Mouse (Mus musculus) spleen, adult 10 weeks (tissue): Measurements from ENCODE around the gene Zfp169. TPM values are rescaled to one million over a fixed set of nuclear protein-coding genes. Genes with fewer than 3 reads are reported as not detected.

Experiments
- polyA plus RNA-seq: library from polyadenylated mRNA; stranded (reverse); fragments of 350-450 nt; fragmentation: Illumina TruSeq; extraction: RNeasy Lipid Tissue Mini Kit (QIAGEN cat#74804); gene quantifications from one replicate; pipeline ENCODE4 v1.2.3, GENCODE M21; 2015; ENCODE audit warnings: low replicate concordance; ENCODE audit not compliant: insufficient read depth

The Zfp169 gene
- 22.1 TPM for polyA plus RNA-seq

DNA sequence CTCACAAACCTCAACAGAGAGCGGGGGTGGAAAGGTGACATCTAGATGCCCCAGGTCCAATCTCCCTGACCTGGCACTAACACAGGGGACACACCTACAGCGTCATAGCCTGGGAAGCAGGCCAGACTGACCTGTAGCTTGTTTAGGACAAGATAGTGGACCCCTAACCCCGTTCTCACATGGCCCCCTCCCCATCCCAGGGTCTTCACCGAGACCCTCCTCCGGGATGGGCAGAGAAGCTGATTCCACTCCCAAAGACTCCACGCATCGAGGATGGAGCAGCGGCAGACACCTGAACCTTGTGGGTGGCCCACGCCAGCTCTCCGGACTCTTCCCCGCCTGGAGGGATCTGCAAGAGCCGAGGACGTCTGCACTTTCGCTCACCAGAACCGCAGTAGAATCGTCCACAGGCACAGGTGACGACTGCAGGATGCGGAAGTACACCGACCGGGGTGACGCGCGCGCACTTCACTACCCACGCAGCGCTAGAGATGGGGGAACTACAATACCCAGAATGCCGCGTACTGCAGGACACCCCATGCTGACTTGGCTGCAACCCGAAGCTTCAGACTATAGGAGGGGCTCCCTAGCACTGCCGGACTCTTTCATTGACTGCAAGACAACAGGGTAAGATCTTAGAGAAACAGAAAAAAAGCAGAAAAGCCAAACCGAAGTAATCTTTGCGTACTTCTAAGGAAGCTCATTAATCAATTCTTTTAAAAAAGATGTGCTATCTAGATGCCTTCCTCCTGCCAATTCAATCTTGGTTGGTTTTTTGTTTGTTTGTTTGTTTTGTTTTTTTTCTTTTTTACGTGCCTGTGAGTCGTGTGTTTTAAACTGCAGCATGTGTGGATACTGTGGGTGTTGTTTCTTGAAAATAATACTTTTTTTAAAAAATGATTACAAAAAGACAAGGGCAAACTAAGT is at the start of gene Zfp169, which contains the start of gene A830005F24Rik:
Zfp169 (minus strand) TSS at position 449 of the 927 bp plus-strand sequence.
A830005F24Rik (plus strand) TSS at position 568 of the 927 bp plus-strand sequence.

Other genes with a start within 250 kb of the Zfp169 start
- gene A830005F24Rik, start 119 bp upstream of the Zfp169 start, polyA plus RNA-seq: 0.91 TPM
- gene Ptpdc1, start 112.2 kb upstream of the Zfp169 start, polyA plus RNA-seq: 4.2 TPM
- 0.28 TPM for gene Barx1, start 149.5 kb upstream of the Zfp169 start, polyA plus RNA-seq